Mouse (Mus musculus) neural tube, embryonic 11.5 days (tissue): ENCODE data around the gene Glipr1l3. TPM values are rescaled to one million over a fixed set of nuclear protein-coding genes. Genes with fewer than 3 reads are reported as not detected.
A peak's percentile ranks its signal among the peaks of the same experiment; 100 is the strongest.
"Not testable (repeated sequence)": the region's sequence is repeated elsewhere in the genome, so short reads cannot be mapped to it uniquely, and the experiment has no call there.

ENCODE experiments used
- ATAC-seq: fragments of 200-750 bp; cut with Nextera tagmentation; 2 replicates; pipeline ENCODE4 v1.8.0; 2017; ENCODE audit warnings: moderate number of reproducible peaks, mild to moderate bottlenecking, moderate TSS enrichment, moderate library complexity; ENCODE audit not compliant: insufficient read depth, low FRiP score, low TSS enrichment
- DNase-seq: peaks from one replicate; pipeline ENCODE4 v3.0.0-alpha.2; 2015; ENCODE audit warnings: low spot score
- H3K27ac ChIP-seq: fragments of 300-500 bp; sonication (generic); 2 replicates; pipeline ENCODE4 v1.5.1; 2014; ENCODE audit warnings: low read depth, mild to moderate bottlenecking, low read length
- H3K27me3 ChIP-seq: fragments of 300-500 bp; sonication (generic); 2 replicates; pipeline ENCODE4 v1.6.1; 2014; ENCODE audit warnings: mild to moderate bottlenecking, low read length, mixed read lengths; ENCODE audit not compliant: control insufficient read depth, insufficient read depth
- H3K36me3 ChIP-seq: fragments of 300-500 bp; sonication (generic); 2 replicates; pipeline ENCODE4 v1.6.1; 2014; ENCODE audit warnings: mild to moderate bottlenecking, low read length, moderate library complexity, mixed read lengths; ENCODE audit not compliant: control insufficient read depth, insufficient read depth
- H3K4me1 ChIP-seq: fragments of 300-500 bp; sonication (generic); 2 replicates; pipeline ENCODE4 v1.6.1; 2014; ENCODE audit warnings: low read length, mixed read lengths; ENCODE audit not compliant: control insufficient read depth, insufficient read depth
- H3K4me2 ChIP-seq: fragments of 300-500 bp; sonication (generic); 2 replicates; pipeline ENCODE4 v1.6.1; 2014; ENCODE audit warnings: low read depth, mild to moderate bottlenecking, moderate library complexity
- H3K4me3 ChIP-seq: fragments of 300-500 bp; sonication (generic); 2 replicates; pipeline ENCODE4 v1.5.1; 2014; ENCODE audit warnings: low read depth, low read length
- H3K9ac ChIP-seq: fragments of 300-500 bp; sonication (generic); 2 replicates; pipeline ENCODE4 v1.6.1; 2014; ENCODE audit warnings: mild to moderate bottlenecking, low read length
- H3K9me3 ChIP-seq: fragments of 300-500 bp; sonication (generic); 2 replicates; pipeline ENCODE4 v1.6.1; 2016; ENCODE audit warnings: low read length; ENCODE audit not compliant: control insufficient read depth
- WGBS: fragments of 180-500 bp; shearing (Covaris S2); extraction: QIAGEN DNeasy Blood & Tissue Kit; methylation state at CpG from one replicate; pipeline ENCODE4 v1.1.7; 2014; 5-methylcytosine and 5-hydroxymethylcytosine counted together
- polyA plus RNA-seq: library from polyadenylated mRNA; unstranded; fragments of >200 nt; fragmentation: Nextera tagmentation; extraction: Ambion mirVana; gene quantifications from 2 replicates; pipeline ENCODE4 v1.2.1, GENCODE M21; 2014

Glipr1l3 gene
- not detected in 2 replicates for polyA plus RNA-seq

- DNase-seq (peak; percentile 89), ATAC-seq (peak; percentile 85)
- not testable (repeated sequence) for H3K27ac ChIP-seq, H3K9me3 ChIP-seq, H3K4me3 ChIP-seq, H3K27me3 ChIP-seq, H3K36me3 ChIP-seq, H3K9ac ChIP-seq, H3K4me1 ChIP-seq
- H3K4me2 ChIP-seq = peak within 1 kb of the TSS; percentile 20; the same call in 1 of the 2 replicates
- 16% methylated on average over 15 of the region's 15 CpGs for WGBS
Measured at GRCm38 (mm10) chr10:112159882-112160560, at the start of gene Glipr1l3. Gene Glipr1l3 (minus strand): TSS chr10:112160327.

DNA sequence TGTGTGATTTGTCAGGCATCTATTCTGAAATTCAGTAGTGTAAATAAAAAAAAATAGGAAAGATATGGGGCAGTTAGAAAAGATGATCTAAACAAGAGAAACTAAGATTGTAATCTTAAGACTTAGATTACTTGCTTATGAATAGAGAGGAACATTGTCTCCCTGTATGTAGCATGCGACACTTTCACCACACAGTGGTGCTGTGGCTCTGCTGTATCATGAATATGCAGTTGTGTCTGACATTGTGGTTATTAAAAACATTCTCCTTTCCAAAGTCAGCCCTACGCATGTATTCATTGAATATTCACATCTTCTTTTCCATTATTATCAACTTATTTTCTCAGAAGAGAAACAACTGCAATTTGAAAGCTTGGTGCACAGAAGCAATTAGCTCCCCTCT lies 43.3 kb upstream of the Glipr1l3 start:
- H3K9ac ChIP-seq = no peak overlapping the region
- H3K9me3 ChIP-seq = no peaks in the 10 kb centered on the region
- no peaks in the 10 kb centered on the region for H3K4me1 ChIP-seq
- H3K4me2 ChIP-seq = no peak overlapping the region
- DNase-seq (peak; percentile 18), ATAC-seq (0 out of 2 replicates have a peak, but pooled peaks have one; percentile 42)
- no peaks in the 10 kb centered on the region for H3K36me3 ChIP-seq
- no peak overlapping the region for H3K27ac ChIP-seq
- no peak overlapping the region for H3K4me3 ChIP-seq
- 82% methylated on average over 2 of the region's 2 CpGs for WGBS
- H3K27me3 ChIP-seq = no peaks in the 10 kb centered on the region

GRCm38 (mm10) chr10:112193919-112194318 lies 33.8 kb upstream of the Glipr1l3 start:
- not testable (repeated sequence) for H3K4me2 ChIP-seq, H3K4me1 ChIP-seq, H3K27me3 ChIP-seq, H3K27ac ChIP-seq, DNase-seq, H3K9me3 ChIP-seq, H3K9ac ChIP-seq, H3K4me3 ChIP-seq, H3K36me3 ChIP-seq
- peak; percentile 63; the same call in 1 of the 2 replicates for ATAC-seq
- WGBS = 92% methylated on average over 2 of the region's 2 CpGs

GRCm38 (mm10) chr10:112177027-112177426 lies 16.9 kb upstream of the Glipr1l3 start:
- DNase-seq, H3K4me3 ChIP-seq, H3K9ac ChIP-seq, H3K36me3 ChIP-seq, H3K27me3 ChIP-seq, H3K4me2 ChIP-seq, H3K27ac ChIP-seq, H3K9me3 ChIP-seq, H3K4me1 ChIP-seq: not testable (repeated sequence)
- ATAC-seq = peak; percentile 35; the same call in 1 of the 2 replicates
- 26% methylated on average over 13 of the region's 13 CpGs for WGBS

DNA sequence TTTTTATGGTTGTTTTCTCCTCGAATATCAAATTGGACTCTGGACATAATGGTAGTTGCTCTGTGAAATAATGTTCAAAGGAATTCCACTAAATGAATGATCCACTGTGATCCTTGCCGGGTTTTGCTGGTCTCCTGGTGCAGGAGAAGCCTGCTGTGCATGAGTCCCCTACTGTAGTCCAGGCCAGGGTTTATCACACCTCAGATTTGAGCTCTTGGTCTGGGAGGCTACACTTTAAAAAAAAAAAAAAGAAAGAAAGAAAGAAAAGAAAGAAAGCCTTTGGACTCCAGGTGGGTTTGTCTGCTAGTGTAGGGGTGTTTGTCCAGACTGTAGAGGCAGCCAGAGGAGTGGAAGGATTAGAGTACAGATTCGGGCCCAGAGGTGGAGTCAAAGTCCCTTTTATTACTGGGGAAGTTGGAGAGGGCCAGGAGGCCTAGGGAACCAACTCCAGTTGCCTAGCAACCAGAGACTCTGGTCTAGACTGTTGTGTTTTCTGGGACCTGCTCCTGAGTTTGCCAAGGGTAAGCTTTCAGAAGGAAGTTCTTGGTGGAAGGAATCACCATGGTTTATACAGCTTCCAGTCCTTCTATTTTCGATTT lies 3.1 kb upstream of the Glipr1l3 start, which contains the start of gene Caps2:
Gene Caps2 (plus strand): TSS at position 454 of the 599 bp plus-strand sequence.
- Histone ChIP-seq H3K9me3 (no peaks in the 10 kb centered on the region), H3K27me3 (no peaks in the 10 kb centered on the region), H3K27ac (no peak within 1 kb of the TSS), H3K4me2 (no peak within 1 kb of the TSS), H3K9ac (no peak within 1 kb of the TSS), H3K36me3 (no peaks in the 10 kb centered on the region), H3K4me1 (no peaks in the 10 kb centered on the region), H3K4me3 (no peak within 1 kb of the TSS)
- WGBS = 35% methylated on average over 4 of the region's 4 CpGs
- ATAC-seq (peak; percentile 56; the same call in 1 of the 2 replicates), DNase-seq (peak; percentile 53)

GRCm38 (mm10) chr10:112139834-112140233 lies 20.3 kb downstream of the Glipr1l3 start:
- Histone ChIP-seq H3K9me3 (no peaks in the 10 kb centered on the region), H3K4me3 (no peak overlapping the region), H3K4me2 (no peak overlapping the region), H3K4me1 (no peaks in the 10 kb centered on the region), H3K27ac (no peak overlapping the region), H3K27me3 (no peaks in the 10 kb centered on the region), H3K9ac (no peak overlapping the region), H3K36me3 (no peaks in the 10 kb centered on the region)
- ATAC-seq = no peak
- 60% methylated on average over 2 of the region's 2 CpGs for WGBS
- no peak for DNase-seq

DNA sequence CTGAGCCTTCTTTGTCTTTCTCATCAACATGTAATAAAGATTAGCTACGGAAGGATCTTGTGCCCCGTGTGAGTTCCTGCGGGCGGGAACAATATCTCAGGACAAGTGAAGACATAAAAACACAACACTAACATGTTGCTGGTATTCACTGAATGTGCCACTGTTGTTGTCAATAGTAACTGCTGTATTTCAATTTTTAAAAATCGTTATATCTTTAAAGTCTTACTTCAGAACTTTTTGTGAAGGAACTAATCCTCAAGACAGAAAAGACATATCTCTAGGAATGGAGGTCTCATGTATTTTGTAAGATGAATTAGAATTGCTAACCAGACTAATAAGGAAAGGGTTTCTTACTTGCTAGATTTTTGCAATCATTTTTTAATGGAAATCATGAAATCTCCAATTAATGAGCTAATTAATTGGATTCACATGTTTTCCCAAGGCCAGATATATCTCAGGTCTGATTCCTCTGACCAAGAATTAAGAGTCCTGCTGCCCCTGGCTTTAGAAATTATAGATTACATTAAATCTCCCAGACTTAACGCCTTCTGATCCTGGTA lies 21.2 kb downstream of the Glipr1l3 start:
- Histone ChIP-seq H3K27me3 (no peaks in the 10 kb centered on the region), H3K4me3 (no peak overlapping the region), H3K4me2 (peak overlapping the region; percentile 35), H3K36me3 (no peaks in the 10 kb centered on the region), H3K27ac (no peak overlapping the region), H3K9me3 (no peaks in the 10 kb centered on the region), H3K4me1 (no peaks in the 10 kb centered on the region), H3K9ac (no peak overlapping the region; the same call in 1 of the 2 replicates)
- WGBS = 43% methylated on average over 6 of the region's 6 CpGs
- DNase-seq (no peak), ATAC-seq (peak; percentile 21; the same call in 1 of the 2 replicates)

DNA sequence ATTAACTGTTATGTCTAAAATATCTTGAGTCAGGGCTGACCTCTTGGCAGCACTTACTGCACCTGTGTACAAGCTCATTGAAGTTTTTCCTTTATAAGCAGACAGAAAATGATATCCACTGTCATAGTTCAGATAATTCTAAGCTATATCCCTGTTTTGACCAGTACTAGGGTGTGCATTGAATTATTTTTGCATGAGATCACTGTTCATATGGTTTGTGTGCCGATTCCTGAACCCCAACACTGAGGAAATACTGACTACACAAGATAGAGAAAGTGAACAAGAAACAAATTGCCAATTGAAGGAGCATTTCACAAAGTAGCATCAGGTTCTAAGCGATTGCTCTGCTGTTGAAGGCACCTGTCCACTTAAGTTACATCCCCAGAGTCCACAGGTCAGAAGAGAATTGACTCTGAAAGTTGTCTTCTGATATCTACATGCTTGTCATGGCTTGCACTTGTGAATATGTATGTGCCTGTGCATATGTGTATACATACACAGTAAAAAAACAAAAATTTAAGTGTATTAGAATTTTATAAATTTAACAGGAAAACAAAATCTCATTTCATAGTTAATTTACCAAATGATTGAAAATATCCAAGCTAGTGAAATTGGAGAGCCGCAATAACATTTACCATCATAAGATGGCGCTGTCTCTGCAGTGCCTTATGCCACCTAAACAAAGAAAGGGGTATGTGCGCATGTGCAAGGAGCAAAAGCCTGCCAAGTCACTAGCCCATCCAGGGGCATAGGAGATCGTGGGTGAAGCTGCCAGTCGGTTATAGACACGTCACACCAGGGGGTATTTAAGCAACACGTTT lies 21.9 kb downstream of the Glipr1l3 start:
- ATAC-seq (peak; percentile 85), DNase-seq (peak; percentile 75)
- Histone ChIP-seq H3K9ac (no peak overlapping the region; the same call in 1 of the 2 replicates), H3K4me1 (no peaks in the 10 kb centered on the region), H3K4me3 (no peak overlapping the region), H3K27ac (no peak overlapping the region), H3K36me3 (no peaks in the 10 kb centered on the region), H3K9me3 (no peaks in the 10 kb centered on the region), H3K27me3 (no peaks in the 10 kb centered on the region), H3K4me2 (peak overlapping the region; percentile 35)
- WGBS = 18% methylated on average over 9 of the region's 9 CpGs
